Mouse (Mus musculus): ENCODE results near the gene Nxt1.

- no peak for TF ChIP-seq POLR2A (IDR thresholded peaks at IDR 0.05; ENCODE audit: low read depth, low read length)
- TF ChIP-seq CTCF (IDR thresholded peaks at IDR 0.05; ENCODE audit: borderline replicate concordance, insufficient read depth, low read length), result no peak
Measured at GRCm38 (mm10) chr2:148631602-148632001, 40.8 kb upstream of the Nxt1 start.

All from embryonic fibroblast, embryonic 13.5 days (primary cell).